Mouse (Mus musculus) ES-E14 (cell line): ENCODE measurements around the gene Itgb3. TPM values are rescaled to one million over a fixed set of nuclear protein-coding genes. Genes with fewer than 3 reads are reported as not detected.

Source experiments
- DNase-seq: peaks from one replicate; pipeline ENCODE4 v3.0.0-alpha.2; 2013; ENCODE audit warnings: low read depth, low spot score
- H3K27ac ChIP-seq: 2 replicates; pipeline ENCODE4 v1.5.1; 2012; ENCODE audit warnings: low read depth, mild to moderate bottlenecking, low read length, moderate library complexity, mixed read lengths; ENCODE audit not compliant: poor library complexity, insufficient read depth, severe bottlenecking
- H3K36me3 ChIP-seq: 2 replicates; pipeline ENCODE4 v1.6.1; 2012; ENCODE audit warnings: mild to moderate bottlenecking, low read length, moderate library complexity, mixed read lengths; ENCODE audit not compliant: control insufficient read depth, poor library complexity, insufficient read depth, severe bottlenecking
- H3K4me1 ChIP-seq, 2 experiments: fragments of 150-350 bp in 1 of 2; sonication (generic) in 1 of 2; 2 replicates each; pipeline ENCODE4 v1.6.1; 2012; ENCODE audit warnings: low read length in 2 of 2, mild to moderate bottlenecking in 1 of 2, mixed read lengths in 1 of 2; ENCODE audit not compliant: control insufficient read depth in 2 of 2, insufficient read depth in 2 of 2, poor library complexity in 1 of 2
- H3K4me3 ChIP-seq, 2 experiments: fragments of 150-350 bp in 1 of 2; sonication (generic) in 1 of 2; 2 replicates each; pipeline ENCODE4 v1.5.1; 2012; ENCODE audit warnings: low read length in 2 of 2, low read depth in 1 of 2, mild to moderate bottlenecking in 1 of 2, mixed read lengths in 1 of 2; ENCODE audit not compliant: insufficient read depth in 1 of 2, poor library complexity in 1 of 2, severe bottlenecking in 1 of 2
- H3K9ac ChIP-seq: 2 replicates; pipeline ENCODE4 v1.6.1; 2012; ENCODE audit warnings: low read depth, mild to moderate bottlenecking, low read length, mixed read lengths; ENCODE audit not compliant: poor library complexity, insufficient read depth, severe bottlenecking
- H3K9me3 ChIP-seq: fragments of 150-350 bp; sonication (generic); 2 replicates; pipeline ENCODE4 v1.6.1; 2012; ENCODE audit warnings: low read depth, mild to moderate bottlenecking, low read length; ENCODE audit not compliant: control insufficient read depth, insufficient read depth
- CHD2 ChIP-seq: IDR thresholded peaks from 2 replicates; pipeline ENCODE4 v1.6.1; 2014; ENCODE audit warnings: mild to moderate bottlenecking, low read depth, low read length, inconsistent platforms
- HCFC1 ChIP-seq: IDR thresholded peaks from 2 replicates; pipeline ENCODE4 v1.6.1; 2012; ENCODE audit warnings: low read length, inconsistent platforms, borderline replicate concordance; ENCODE audit not compliant: insufficient read depth
- MAFK ChIP-seq: IDR thresholded peaks from 2 replicates; pipeline ENCODE4 v1.6.1; 2014; ENCODE audit warnings: mild to moderate bottlenecking, low read depth, low read length, inconsistent platforms; ENCODE audit not compliant: insufficient read depth
- ZC3H11A ChIP-seq: IDR thresholded peaks from 2 replicates; pipeline ENCODE4 v1.6.1; 2012; ENCODE audit warnings: low read depth, mild to moderate bottlenecking, inconsistent platforms, low read length, borderline replicate concordance
- ZNF384 ChIP-seq: IDR thresholded peaks from 2 replicates; pipeline ENCODE4 v1.6.1; 2012; ENCODE audit warnings: low read depth, low read length, inconsistent platforms
- in situ Hi-C, 2 experiments: fragments of 600-800 bp; cut with MboI; formaldehyde crosslinking; loops; one replicate each; pipeline ENCODE4 v1.15.1; 2025; ENCODE audit warnings: low sequenced_read_pairs in 2 of 2, inconsistent platforms in 1 of 2; ENCODE audit not compliant: unreplicated experiment in 2 of 2
- total RNA-seq: library from RNA; depleted of rRNA; stranded (reverse); fragments of 300-350 nt; gene quantifications from 2 replicates; pipeline ENCODE4 v1.2.3, GENCODE M21; 2012

The Itgb3 gene
- total RNA-seq, 1 experiment, result 7.7 TPM

GRCm38 (mm10) chr11:104580091-104580490 is 27.7 kb upstream of the Itgb3 start:
- peaks cover 2 to 9% of the 10 kb centered on the region in 2 experiments; a peak in 3 of 4 replicates for H3K4me1 ChIP-seq
- H3K9ac ChIP-seq, result no peak overlapping the region
- H3K9me3 ChIP-seq, result no peaks in the 10 kb centered on the region
- in situ Hi-C loops, result no loop called here
- H3K27ac ChIP-seq, result peak overlapping the region; percentile 47; the same call in 1 of the 2 replicates
- H3K36me3 ChIP-seq, result no peaks in the 10 kb centered on the region
- no peak for TF ChIP-seq ZNF384
- TF ChIP-seq MAFK, result no peak
- TF ChIP-seq CHD2, result no peak
- TF ChIP-seq ZC3H11A, result no peak
- TF ChIP-seq HCFC1, result no peak
- no peak for DNase-seq
- H3K4me3 ChIP-seq, result no peak overlapping the region

GRCm38 (mm10) chr11:104580606-104581005 is 27.2 kb upstream of the Itgb3 start:
- no peak overlapping the region for H3K4me3 ChIP-seq
- H3K27ac ChIP-seq, result no peak overlapping the region
- no peak for DNase-seq
- H3K9ac ChIP-seq, result no peak overlapping the region
- peaks cover 2 to 9% of the 10 kb centered on the region in 2 experiments; a peak in 3 of 4 replicates for H3K4me1 ChIP-seq
- in situ Hi-C loops, result no loop called here
- H3K36me3 ChIP-seq, result no peaks in the 10 kb centered on the region
- TF ChIP-seq MAFK, result no peak
- no peak for TF ChIP-seq HCFC1
- no peak for TF ChIP-seq ZNF384
- TF ChIP-seq ZC3H11A, result no peak
- no peak for TF ChIP-seq CHD2
- no peaks in the 10 kb centered on the region for H3K9me3 ChIP-seq

- Histone ChIP-seq H3K36me3 (no peaks in the 10 kb centered on the region), H3K9ac (no peak overlapping the region), H3K27ac (no peak overlapping the region), H3K4me1 (peaks cover 2 to 12% of the 10 kb centered on the region in 2 experiments; a peak in 3 of 4 replicates), H3K9me3 (no peaks in the 10 kb centered on the region), H3K4me3 (no peak overlapping the region)
- in situ Hi-C loops, result no loop called here
- DNase-seq, result no peak
- TF ChIP-seq ZNF384 (no peak), HCFC1 (no peak), CHD2 (no peak), ZC3H11A (no peak), MAFK (no peak)
Observed at GRCm38 (mm10) chr11:104581446-104582307, 26.1 kb upstream of the Itgb3 start.

- H3K36me3 ChIP-seq, result no peaks in the 10 kb centered on the region
- peaks cover 2 to 12% of the 10 kb centered on the region in 2 experiments; a peak in 3 of 4 replicates for H3K4me1 ChIP-seq
- H3K9me3 ChIP-seq, result no peaks in the 10 kb centered on the region
- DNase-seq, result no peak
- no peak for TF ChIP-seq MAFK
- TF ChIP-seq HCFC1, result no peak
- no peak for TF ChIP-seq ZNF384
- no peak for TF ChIP-seq CHD2
- no peak for TF ChIP-seq ZC3H11A
- H3K4me3 ChIP-seq, result no peak overlapping the region
- H3K27ac ChIP-seq, result no peak overlapping the region
- in situ Hi-C loops, result no loop called here
- H3K9ac ChIP-seq, result no peak overlapping the region
Observed at GRCm38 (mm10) chr11:104582308-104582606, 25.5 kb upstream of the Itgb3 start.
